Comparison of ENCODE assay signal across 13 mouse cellular contexts in genomic region chr17:7916782-7917574, GRCm38 (mm10). TPM values are rescaled to one million over a fixed set of nuclear protein-coding genes. Genes with fewer than 3 reads are reported as not detected.
DNase-seq lines count a peak whose midpoint lies in the region; ATAC-seq and TF ChIP-seq lines count a peak whose summit lies in the region.
"Had no signal": no experiment of that assay in that cellular context is flagged by ENCODE, and none has a peak within 500 bp of the region (broad histone marks: within the 10 kb centered on the region; RNA-seq: fewer than 3 reads in every experiment).

No protein-coding gene starts in this region.

- no peak for TF ChIP-seq CTCF in bone marrow, adult 2 months (IDR thresholded peaks at IDR 0.05; ENCODE audit: control insufficient read depth, insufficient read depth, low read length)
- TF ChIP-seq CTCF in forebrain, postnatal 0 days (IDR thresholded peaks at IDR 0.05; ENCODE audit: low read depth), result no peak

- H3K4me2 ChIP-seq in forebrain, postnatal 0 days (ENCODE audit: low read depth), result no peak overlapping the region
- H3K4me2 ChIP-seq: heart, embryonic 15.5 days; hindbrain, embryonic 14.5 days; lung, embryonic 15.5 days had no signal

- H3K4me1 ChIP-seq in bone marrow, adult 2 months (ENCODE audit: control insufficient read depth, insufficient read depth, low read length), result peaks cover 7% of the 10 kb centered on the region; the same call in 1 of the 2 replicates
- H3K4me1 ChIP-seq in forebrain, postnatal 0 days (ENCODE audit: insufficient read depth), result no peaks in the 10 kb centered on the region
- H3K4me1 ChIP-seq: heart, embryonic 15.5 days; lung, embryonic 15.5 days had no signal

- no peak overlapping the region for H3K4me3 ChIP-seq in bone marrow, adult 2 months (replicated peaks; ENCODE audit: control insufficient read depth, low read depth, low read length)
- H3K4me3 ChIP-seq in forebrain, postnatal 0 days (ENCODE audit: low read depth, low read length), result no peak overlapping the region
- H3K4me3 ChIP-seq: heart, embryonic 15.5 days; lung, embryonic 15.5 days had no signal

- ATAC-seq in megakaryocyte, adult 5-6 weeks (ENCODE audit: poor library complexity, severe bottlenecking), result peak; percentile 95
- ATAC-seq in forebrain, postnatal 0 days, result no peak

- H3K27me3 ChIP-seq in forebrain, postnatal 0 days (ENCODE audit: insufficient read depth, low read length), result no peaks in the 10 kb centered on the region
- H3K27me3 ChIP-seq: lung, embryonic 15.5 days had no signal

- H3K27ac ChIP-seq in bone marrow, adult 2 months (ENCODE audit: control insufficient read depth, insufficient read depth, low read depth, low read length, poor library complexity), result peak overlapping the region; percentile 91
- no peak overlapping the region for H3K27ac ChIP-seq in forebrain, postnatal 0 days (ENCODE audit: low read depth, low read length)
- H3K27ac ChIP-seq: heart, embryonic 15.5 days; hindbrain, embryonic 14.5 days; lung, embryonic 15.5 days had no signal

- H3K9me3 ChIP-seq in forebrain, postnatal 0 days (ENCODE audit: low read length), result no peaks in the 10 kb centered on the region
- H3K9me3 ChIP-seq: heart, embryonic 15.5 days; lung, embryonic 15.5 days had no signal

- WGBS in bone marrow, adult 2 months, result 28% methylated on average over 12 of the region's 12 CpGs
- WGBS in forebrain, postnatal 0 days, result 82% methylated on average over 12 of the region's 12 CpGs

- peak; percentile 2 for DNase-seq in embryo, embryonic 10 days (ENCODE audit: low spot score)
- DNase-seq in embryo, embryonic 11 days, result no peak
- peak; percentile 75 for DNase-seq in layer of hippocampus, adult 9-11 months
- DNase-seq in layer of hippocampus, postnatal 14 days (ENCODE audit: low spot score in 2 of 2), result no peak
- no peak for DNase-seq in forebrain, postnatal 0 days
- DNase-seq in T-cell, adult 2 months (ENCODE audit: low spot score), result no peak
- DNase-seq: gastrocnemius, postnatal 25 days; thymus, postnatal 25 days had no signal

- no peak for TF ChIP-seq POLR2A in bone marrow, adult 2 months (IDR thresholded peaks at IDR 0.05; ENCODE audit: borderline replicate concordance, control insufficient read depth, low read depth, low read length)

- no peak overlapping the region for H3K9ac ChIP-seq in forebrain, postnatal 0 days
- H3K9ac ChIP-seq: heart, embryonic 15.5 days; hindbrain, embryonic 14.5 days; lung, embryonic 15.5 days had no signal

- no peaks in the 10 kb centered on the region for H3K36me3 ChIP-seq in forebrain, postnatal 0 days (ENCODE audit: insufficient read depth)
- H3K36me3 ChIP-seq: heart, embryonic 15.5 days; lung, embryonic 15.5 days had no signal

RNA-seq across cellular contexts. Expression of gene Tagap, which starts 8.8 kb away (rescaled TPM):
- 1 to 10 TPM; 3.9 to 4.7 TPM for total RNA-seq in layer of hippocampus, postnatal 14 days (2021)
- 3.6 and 8.7 TPM in 2 replicates for polyA plus RNA-seq in bone marrow, adult 2 months (2011; ENCODE audit: insufficient read depth, insufficient read length, low replicate concordance, missing spikeins)
- total RNA-seq in megakaryocyte, adult 5-6 weeks (2015), result 80.4 and 83.9 TPM in 2 replicates
- 60.7 and 62.1 TPM in 2 replicates for total RNA-seq in megakaryocyte, adult 5-6 weeks (2017)
- 0.23 and 0.62 TPM in 2 replicates for total RNA-seq in forebrain, postnatal 0 days (2014; rRNA removed)
- 0.28 and 0.47 TPM in 2 replicates for polyA plus RNA-seq in forebrain, postnatal 0 days (2015; fragmentation: Nextera tagmentation; extraction: Ambion mirVana)

RNA-seq across cellular contexts. Expression of gene Rsph3a, which starts 28.4 kb away (rescaled TPM):
- 10 to 100 TPM; 37.3 to 41.0 TPM for total RNA-seq in layer of hippocampus, postnatal 14 days (2021)
- 8.0 and 23.6 TPM in 2 replicates for polyA plus RNA-seq in bone marrow, adult 2 months (2011; ENCODE audit: insufficient read depth, insufficient read length, low replicate concordance, missing spikeins)
- 33.5 and 43.2 TPM in 2 replicates for total RNA-seq in megakaryocyte, adult 5-6 weeks (2015)
- total RNA-seq in megakaryocyte, adult 5-6 weeks (2017), result 17.9 and 26.0 TPM in 2 replicates
- total RNA-seq in forebrain, postnatal 0 days (2014; rRNA removed), result 21.3 and 21.5 TPM in 2 replicates
- 56.9 and 63.6 TPM in 2 replicates for polyA plus RNA-seq in forebrain, postnatal 0 days (2015; fragmentation: Nextera tagmentation; extraction: Ambion mirVana)

Comparison
In these comparisons a context has a peak if more than half of its experiments do, and no peak if none do; other contexts are left out.
1. DNase-seq: peak in embryo, embryonic 10 days (single experiment) and layer of hippocampus, adult 9-11 months (single experiment); none in embryo, embryonic 11 days (single experiment), layer of hippocampus, postnatal 14 days (0 of 2), forebrain, postnatal 0 days (single experiment) and T-cell, adult 2 months (single experiment).
2. RNA of gene Tagap, which starts 8.8 kb away (total RNA-seq): 60.7 to 83.9 TPM in megakaryocyte, adult 5-6 weeks; 3.9 to 4.7 TPM in layer of hippocampus, postnatal 14 days and 0.23 to 0.62 TPM in forebrain, postnatal 0 days; every median in the first group is over 10 times any median in the second.